Mouse (Mus musculus): ENCODE measurements around the gene Fam50a.
"Not testable (repeated sequence)": the region's sequence is repeated elsewhere in the genome, so short reads cannot be mapped to it uniquely, and the experiment has no call there.

Fam50a gene

DNA sequence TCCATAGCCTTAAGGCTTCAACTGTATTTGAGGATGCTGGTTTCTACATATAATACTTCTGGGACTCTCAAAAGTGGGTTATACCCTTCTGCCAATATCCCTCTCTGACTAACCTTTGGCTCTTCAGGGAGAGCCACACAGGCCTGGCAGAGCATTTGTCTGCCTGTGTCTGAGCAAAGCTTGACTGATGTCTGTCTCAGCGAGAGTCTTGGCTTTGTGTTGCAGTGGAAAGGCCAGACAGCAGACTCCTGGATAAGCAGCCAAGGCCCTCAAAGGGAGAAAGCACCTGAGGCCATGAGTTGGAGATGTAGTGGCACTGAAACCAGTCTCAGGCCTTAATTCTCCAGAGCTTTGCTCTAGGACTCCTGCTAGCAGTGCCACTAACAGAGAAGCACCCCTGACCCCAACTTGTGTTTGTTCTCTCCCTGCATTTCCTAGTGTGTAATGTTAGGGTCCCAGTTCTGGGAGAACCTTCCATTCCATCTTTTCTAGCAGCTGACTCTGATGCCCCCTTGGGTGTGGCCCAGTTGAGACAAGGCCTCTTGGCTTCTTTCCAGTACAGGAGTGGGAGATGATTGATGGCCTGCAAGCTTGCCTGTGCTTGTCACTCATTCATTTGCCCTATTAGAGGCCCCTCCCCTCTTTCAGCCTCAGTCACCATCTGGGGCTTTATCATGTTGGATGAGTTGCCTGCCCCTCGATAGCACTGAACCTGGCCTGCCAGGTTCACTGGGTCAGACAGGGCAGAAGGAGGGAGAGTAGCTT, 17.5 kb downstream of the Fam50a start:
- DNase-seq: peak; percentile 25

GRCm38 (mm10) chrX:74352645-74353466, 40.0 kb downstream of the Fam50a start:
- no peak for DNase-seq

GRCm38 (mm10) chrX:74353467-74353770, 40.6 kb downstream of the Fam50a start, which contains the start of gene Lage3:
Gene Lage3 (minus strand): TSS chrX:74353618.
- DNase-seq: peak; percentile 89

DNA sequence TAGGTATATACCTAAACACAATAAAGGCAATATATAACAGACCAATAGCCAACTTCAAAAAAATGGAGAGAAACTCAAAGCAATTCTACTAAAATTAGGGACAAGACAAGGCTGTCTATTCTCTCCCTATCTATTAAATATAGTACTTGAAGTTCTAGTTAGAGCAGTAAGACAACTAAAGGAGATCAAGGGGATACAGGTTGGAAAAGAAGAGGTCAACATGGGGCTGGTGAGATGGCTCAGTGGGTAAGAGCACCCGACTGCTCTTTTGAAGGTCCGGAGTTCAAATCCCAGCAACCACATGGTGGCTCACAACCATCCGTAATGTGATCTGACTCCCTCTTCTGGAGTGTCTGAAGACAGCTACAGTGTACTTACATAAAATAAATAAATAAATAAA, 44.2 kb downstream of the Fam50a start:
- DNase-seq: not testable (repeated sequence)

- no peak for DNase-seq
Observed at GRCm38 (mm10) chrX:74359171-74359570, 46.3 kb downstream of the Fam50a start.

DNA sequence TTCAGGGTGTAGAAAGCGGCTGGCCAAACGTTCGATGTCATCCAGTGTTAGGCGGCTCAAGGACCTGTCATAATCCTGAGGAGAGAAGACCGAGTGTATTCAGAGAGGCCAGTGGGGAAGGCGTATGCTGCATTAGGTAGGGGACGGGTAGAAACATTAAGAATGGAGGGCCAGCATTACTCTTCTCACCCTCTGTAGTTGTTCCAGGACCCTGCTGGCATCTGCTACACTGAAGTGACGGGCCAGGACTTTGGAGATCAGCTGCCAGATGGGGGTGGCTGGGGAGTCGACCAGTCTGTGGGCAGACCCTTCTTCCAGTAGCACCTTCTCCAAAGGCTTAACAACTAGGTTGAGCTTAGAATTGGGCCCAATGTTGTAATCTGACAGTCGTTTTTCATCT, 54.7 kb downstream of the Fam50a start:
- DNase-seq: no peak

- peak; percentile 75 for DNase-seq
Observed at GRCm38 (mm10) chrX:74368209-74368909, 55.5 kb downstream of the Fam50a start.
